Mouse (Mus musculus) heart, adult 2 months (tissue): ENCODE results near the gene Pecam1.

Experiments used
- CTCF ChIP-seq: fragments of 200-600 bp; IDR thresholded peaks from 2 replicates; pipeline ENCODE4 v1.8.1; 2022; ENCODE audit warnings: antibody characterized with exemption, mild to moderate bottlenecking, moderate library complexity
- EP300 ChIP-seq: fragments of 200-500 bp; IDR thresholded peaks from 2 replicates; pipeline ENCODE4 v1.6.1; 2011; ENCODE audit warnings: low read depth, low read length, control low read depth; ENCODE audit not compliant: insufficient read depth
- POLR2A ChIP-seq: fragments of 200-500 bp; IDR thresholded peaks from 2 replicates; pipeline ENCODE4 v1.6.1; 2011; ENCODE audit warnings: mild to moderate bottlenecking, low read depth, low read length, control low read depth; ENCODE audit not compliant: insufficient read depth

DNA sequence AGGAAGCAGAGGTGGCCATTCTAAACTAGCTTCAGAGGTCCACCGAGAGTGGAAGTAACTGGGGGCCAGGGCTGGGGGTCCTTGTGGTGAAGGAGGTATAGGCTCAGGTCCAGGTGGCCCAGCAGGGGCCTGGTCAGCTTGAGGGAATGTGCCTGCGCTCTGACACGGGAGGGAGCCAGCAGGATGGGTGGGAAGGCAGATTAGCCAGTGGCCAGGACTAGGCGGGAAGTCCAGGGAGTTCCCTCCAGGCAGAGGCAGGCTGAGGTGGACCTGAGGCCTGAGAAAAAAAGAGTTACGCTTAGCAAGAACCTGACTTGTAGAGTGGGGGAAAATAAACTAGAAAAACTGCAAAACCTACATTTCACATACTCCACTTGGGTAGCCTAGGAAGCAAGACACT, 39.6 kb downstream of the Pecam1 start:
- TF ChIP-seq CTCF (peak; percentile 22; the same call in 1 of the 2 replicates), POLR2A (0 out of 2 replicates have a peak, but pooled peaks have one; percentile 16), EP300 (0 out of 2 replicates have a peak, but pooled peaks have one; percentile 39)
